Mouse (Mus musculus) bone marrow macrophage, adult 2 months (primary cell): Measurements from ENCODE around the gene Ccdc71. TPM values are rescaled to one million over a fixed set of nuclear protein-coding genes. Genes with fewer than 3 reads are reported as not detected.

Experiments used
- H3K27ac ChIP-seq: 2 replicates; pipeline ENCODE4 v1.5.1; 2012; ENCODE audit warnings: low read depth, low read length; ENCODE audit not compliant: insufficient read depth
- H3K4me1 ChIP-seq: 2 replicates; pipeline ENCODE4 v1.6.1; 2012; ENCODE audit warnings: low read length; ENCODE audit not compliant: control insufficient read depth, insufficient read depth
- H3K4me3 ChIP-seq: 2 replicates; pipeline ENCODE4 v1.5.1; 2012; ENCODE audit warnings: mild to moderate bottlenecking, low read length, moderate library complexity; ENCODE audit not compliant: insufficient read depth
- CTCF ChIP-seq: IDR thresholded peaks from 2 replicates; pipeline ENCODE4 v1.5.1; 2012; ENCODE audit warnings: low read depth, mild to moderate bottlenecking, low read length, moderate library complexity
- POLR2A ChIP-seq: IDR thresholded peaks from 2 replicates; pipeline ENCODE4 v1.6.1; 2012; ENCODE audit warnings: mild to moderate bottlenecking, low read depth, low read length, borderline replicate concordance
- polyA plus RNA-seq: library from polyadenylated mRNA; stranded (reverse); fragments of >200 nt; gene quantifications from 2 replicates; pipeline ENCODE4 v1.2.4, GENCODE M21; 2012; ENCODE audit not compliant: missing spikeins, insufficient read depth, insufficient read length

Gene Ccdc71
- polyA plus RNA-seq, 1 experiment, result 17.3 TPM

GRCm38 (mm10) chr9:108489215-108489614 lies 28.9 kb downstream of the Ccdc71 start:
- Histone ChIP-seq H3K27ac (no peak overlapping the region), H3K4me1 (peaks cover 13% of the 10 kb centered on the region), H3K4me3 (no peak overlapping the region)
- no peak for TF ChIP-seq CTCF
- TF ChIP-seq POLR2A, result no peak

GRCm38 (mm10) chr9:108489702-108490558 lies 29.6 kb downstream of the Ccdc71 start:
- Histone ChIP-seq H3K4me3 (peak overlapping the region; percentile 87), H3K4me1 (peaks cover 13% of the 10 kb centered on the region), H3K27ac (peak overlapping the region; percentile 75)
- no peak for TF ChIP-seq CTCF
- no peak; the same call in 1 of the 2 replicates for TF ChIP-seq POLR2A

DNA sequence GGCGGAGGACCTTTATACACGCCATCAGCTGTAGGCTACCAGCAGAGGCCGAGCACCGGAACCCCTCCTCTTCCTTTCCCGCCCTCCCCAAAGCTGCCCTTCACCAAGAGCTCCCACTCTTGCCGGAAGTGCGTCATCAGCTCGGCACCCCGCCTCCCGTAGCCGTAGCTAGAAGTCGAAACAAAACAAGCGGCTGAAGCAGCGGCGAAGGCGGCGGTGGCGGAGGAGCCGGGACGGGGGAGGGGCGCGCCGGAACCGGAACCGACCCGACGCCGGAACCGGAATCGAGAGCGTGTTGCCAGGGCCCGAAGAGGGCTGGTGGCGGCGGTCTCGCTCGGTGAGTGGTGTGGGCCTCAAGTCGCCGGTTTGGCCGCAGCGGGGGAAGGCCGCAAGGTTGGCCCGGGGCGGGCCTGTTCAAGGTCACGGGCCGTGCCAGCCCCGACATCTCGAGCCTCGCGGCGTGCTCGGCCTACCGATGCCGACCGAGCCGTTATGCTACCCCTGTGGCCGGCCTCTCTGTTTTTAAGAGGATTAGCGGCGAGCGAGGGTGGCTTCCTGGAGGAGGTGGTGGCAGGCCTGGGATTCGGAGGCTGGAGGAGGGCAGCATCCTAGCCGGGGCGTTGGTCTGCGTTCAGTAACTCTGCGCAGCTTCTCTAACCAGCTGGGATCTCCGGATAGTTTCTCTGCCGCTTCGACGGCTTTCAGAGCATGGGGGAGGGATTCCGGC lies 30.4 kb downstream of the Ccdc71 start, which contains the start of gene Usp19:
Gene Usp19, plus strand, starts transcription at position 44 of the 727 bp plus-strand sequence.
- Histone ChIP-seq H3K4me1 (peaks cover 13% of the 10 kb centered on the region), H3K4me3 (peak within 1 kb of the TSS; percentile 87), H3K27ac (peak within 1 kb of the TSS; percentile 75)
- TF ChIP-seq POLR2A (no peak), CTCF (no peak)

GRCm38 (mm10) chr9:108491286-108491580 lies 30.9 kb downstream of the Ccdc71 start:
- Histone ChIP-seq H3K4me1 (peaks cover 13% of the 10 kb centered on the region), H3K4me3 (peak overlapping the region; percentile 87), H3K27ac (peak overlapping the region; percentile 75)
- no peak; the same call in 1 of the 2 replicates for TF ChIP-seq CTCF
- 0 out of 2 replicates have a peak, but pooled peaks have one; percentile 8 for TF ChIP-seq POLR2A

- Histone ChIP-seq H3K4me3 (peak overlapping the region; percentile 87), H3K4me1 (peaks cover 13% of the 10 kb centered on the region), H3K27ac (peak overlapping the region; percentile 75)
- TF ChIP-seq CTCF (no peak), POLR2A (no peak)
These were observed 31.9 kb downstream of the Ccdc71 start for GRCm38 (mm10) chr9:108492043-108492750.

GRCm38 (mm10) chr9:108493246-108493645 lies 32.9 kb downstream of the Ccdc71 start:
- no peak overlapping the region for H3K4me3 ChIP-seq
- TF ChIP-seq POLR2A (no peak), CTCF (no peak)
- no peak overlapping the region for H3K27ac ChIP-seq
- H3K4me1 ChIP-seq, result peaks cover 13% of the 10 kb centered on the region

GRCm38 (mm10) chr9:108494146-108494825 lies 34.0 kb downstream of the Ccdc71 start:
- Histone ChIP-seq H3K27ac (no peak overlapping the region), H3K4me1 (peaks cover 13% of the 10 kb centered on the region), H3K4me3 (no peak overlapping the region)
- TF ChIP-seq POLR2A, result no peak
- TF ChIP-seq CTCF, result no peak

DNA sequence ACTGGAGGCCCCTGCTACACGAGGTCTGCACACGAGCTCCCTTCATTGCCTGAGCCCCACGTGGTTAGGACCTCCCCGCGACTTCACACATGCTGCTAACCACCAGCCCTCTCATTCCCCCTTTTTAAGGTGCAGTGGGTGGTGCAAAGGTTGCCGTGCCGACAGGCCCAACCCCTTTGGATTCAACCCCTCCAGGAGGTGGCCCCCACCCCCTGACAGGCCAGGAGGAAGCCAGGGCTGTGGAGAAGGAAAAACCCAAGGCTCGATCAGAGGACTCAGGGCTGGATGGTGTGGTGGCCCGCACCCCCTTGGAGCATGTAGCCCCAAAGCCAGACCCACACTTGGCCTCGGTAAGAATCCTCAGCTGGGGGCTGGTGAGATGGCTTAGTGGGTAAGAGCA lies 34.6 kb downstream of the Ccdc71 start:
- no peak overlapping the region for H3K27ac ChIP-seq
- no peak overlapping the region for H3K4me3 ChIP-seq
- TF ChIP-seq CTCF (no peak), POLR2A (no peak)
- H3K4me1 ChIP-seq, result peaks cover 11% of the 10 kb centered on the region

- Histone ChIP-seq H3K4me3 (no peak overlapping the region), H3K27ac (no peak overlapping the region), H3K4me1 (no peaks in the 10 kb centered on the region)
- no peak for TF ChIP-seq POLR2A
- no peak for TF ChIP-seq CTCF
These were observed 38.9 kb downstream of the Ccdc71 start for GRCm38 (mm10) chr9:108499231-108499630.
